Mouse (Mus musculus): ENCODE results near the gene Asap2. TPM values are rescaled to one million over a fixed set of nuclear protein-coding genes. Genes with fewer than 3 reads are reported as not detected.

Gene Asap2
- polyA plus RNA-seq, 1 experiment = 5.6 TPM

- peaks cover 95% of the 10 kb centered on the region for H3K79me2 ChIP-seq (ENCODE audit: control insufficient read depth, insufficient read depth)
- no peak overlapping the region for H3K4me3 ChIP-seq (ENCODE audit: insufficient read depth, poor library complexity, severe bottlenecking)
- no peaks in the 10 kb centered on the region for H3K27me3 ChIP-seq (ENCODE audit: control insufficient read depth, insufficient read depth, insufficient read length)
- H3K36me3 ChIP-seq (ENCODE audit: control insufficient read depth, insufficient read depth) = no peaks in the 10 kb centered on the region
- no peak for TF ChIP-seq CTCF (IDR thresholded peaks at IDR 0.05; ENCODE audit: control insufficient read depth, insufficient read depth, insufficient read length)
- no peak for TF ChIP-seq MAX (IDR thresholded peaks at IDR 0.05)
- TF ChIP-seq CEBPB (IDR thresholded peaks at IDR 0.05; ENCODE audit: low read depth) = no peak
- TF ChIP-seq MYOG (IDR thresholded peaks at IDR 0.05; ENCODE audit: control insufficient read depth, extremely low read depth, insufficient read length) = no peak
- TF ChIP-seq USF1 (IDR thresholded peaks at IDR 0.05; ENCODE audit: low read depth) = no peak
- TF ChIP-seq MYOD1 (IDR thresholded peaks at IDR 0.05; ENCODE audit: control insufficient read depth, insufficient read length, low read depth) = no peak
- TF ChIP-seq FOSL1 (IDR thresholded peaks at IDR 0.05; ENCODE audit: insufficient read depth, low read length, poor library complexity, severe bottlenecking) = no peak
- no peak overlapping the region for H3ac ChIP-seq (ENCODE audit: control insufficient read depth, insufficient read length, low read depth)
- peaks cover 39% of the 10 kb centered on the region for H3K79me3 ChIP-seq (ENCODE audit: low read depth)
Observed at GRCm38 (mm10) chr12:21125675-21126470, 135.6 kb downstream of the Asap2 start.

GRCm38 (mm10) chr12:21126516-21126915, 136.3 kb downstream of the Asap2 start:
- no peaks in the 10 kb centered on the region for H3K36me3 ChIP-seq (ENCODE audit: control insufficient read depth, insufficient read depth)
- TF ChIP-seq MAX (IDR thresholded peaks at IDR 0.05) (no peak), MYOG (IDR thresholded peaks at IDR 0.05; ENCODE audit: control insufficient read depth, extremely low read depth, insufficient read length) (no peak), CEBPB (IDR thresholded peaks at IDR 0.05; ENCODE audit: low read depth) (no peak), CTCF (IDR thresholded peaks at IDR 0.05; ENCODE audit: control insufficient read depth, insufficient read depth, insufficient read length) (no peak), MYOD1 (IDR thresholded peaks at IDR 0.05; ENCODE audit: control insufficient read depth, insufficient read length, low read depth) (no peak), FOSL1 (IDR thresholded peaks at IDR 0.05; ENCODE audit: insufficient read depth, low read length, poor library complexity, severe bottlenecking) (no peak)
- peaks cover 95% of the 10 kb centered on the region for H3K79me2 ChIP-seq (ENCODE audit: control insufficient read depth, insufficient read depth)

GRCm38 (mm10) chr12:21128930-21129869, 138.9 kb downstream of the Asap2 start:
- no peak for TF ChIP-seq USF1 (IDR thresholded peaks at IDR 0.05; ENCODE audit: low read depth)
- no peak for TF ChIP-seq CEBPB (IDR thresholded peaks at IDR 0.05; ENCODE audit: low read depth)
- TF ChIP-seq CTCF (IDR thresholded peaks at IDR 0.05; ENCODE audit: control insufficient read depth, insufficient read depth, insufficient read length) = no peak
- TF ChIP-seq FOSL1 (IDR thresholded peaks at IDR 0.05; ENCODE audit: insufficient read depth, low read length, poor library complexity, severe bottlenecking) = no peak
- no peak for TF ChIP-seq MYOG (IDR thresholded peaks at IDR 0.05; ENCODE audit: control insufficient read depth, extremely low read depth, insufficient read length)
- no peak for TF ChIP-seq MYOD1 (IDR thresholded peaks at IDR 0.05; ENCODE audit: control insufficient read depth, insufficient read length, low read depth)
- no peak for TF ChIP-seq MAX (IDR thresholded peaks at IDR 0.05)
- H3K79me3 ChIP-seq (ENCODE audit: low read depth) = peaks cover 25% of the 10 kb centered on the region

More at GRCm38 (mm10) chr12:21126516-21126915, 136.3 kb downstream of the Asap2 start:
- no peak overlapping the region for H3ac ChIP-seq (ENCODE audit: control insufficient read depth, insufficient read length, low read depth)
- no peaks in the 10 kb centered on the region for H3K27me3 ChIP-seq (ENCODE audit: control insufficient read depth, insufficient read depth, insufficient read length)
- no peak overlapping the region for H3K4me3 ChIP-seq (ENCODE audit: insufficient read depth, poor library complexity, severe bottlenecking)
- H3K79me3 ChIP-seq (ENCODE audit: low read depth) = peaks cover 37% of the 10 kb centered on the region

GRCm38 (mm10) chr12:21130274-21130823, 140.1 kb downstream of the Asap2 start:
- H3K4me3 ChIP-seq (ENCODE audit: insufficient read depth, poor library complexity, severe bottlenecking) = no peak overlapping the region
- H3K79me2 ChIP-seq (ENCODE audit: control insufficient read depth, insufficient read depth) = peaks cover 90% of the 10 kb centered on the region
- H3K27me3 ChIP-seq (ENCODE audit: control insufficient read depth, insufficient read depth, insufficient read length) = no peaks in the 10 kb centered on the region
- peaks cover 25% of the 10 kb centered on the region for H3K79me3 ChIP-seq (ENCODE audit: low read depth)
- H3ac ChIP-seq (ENCODE audit: control insufficient read depth, insufficient read length, low read depth) = no peak overlapping the region
- H3K36me3 ChIP-seq (ENCODE audit: control insufficient read depth, insufficient read depth) = no peaks in the 10 kb centered on the region
- TF ChIP-seq CTCF (IDR thresholded peaks at IDR 0.05; ENCODE audit: control insufficient read depth, insufficient read depth, insufficient read length) = no peak

More at GRCm38 (mm10) chr12:21128930-21129869, 138.9 kb downstream of the Asap2 start:
- H3K79me2 ChIP-seq (ENCODE audit: control insufficient read depth, insufficient read depth) = peaks cover 87% of the 10 kb centered on the region
- H3ac ChIP-seq (ENCODE audit: control insufficient read depth, insufficient read length, low read depth) = no peak overlapping the region
- H3K27me3 ChIP-seq (ENCODE audit: control insufficient read depth, insufficient read depth, insufficient read length) = no peaks in the 10 kb centered on the region
- no peak overlapping the region for H3K4me3 ChIP-seq (ENCODE audit: insufficient read depth, poor library complexity, severe bottlenecking)
- H3K36me3 ChIP-seq (ENCODE audit: control insufficient read depth, insufficient read depth) = no peaks in the 10 kb centered on the region

GRCm38 (mm10) chr12:21132537-21132936, 142.3 kb downstream of the Asap2 start:
- Histone ChIP-seq H3K4me3 (ENCODE audit: insufficient read depth, poor library complexity, severe bottlenecking) (no peak overlapping the region), H3K36me3 (ENCODE audit: control insufficient read depth, insufficient read depth) (no peaks in the 10 kb centered on the region), H3K27me3 (ENCODE audit: control insufficient read depth, insufficient read depth, insufficient read length) (no peaks in the 10 kb centered on the region), H3ac (ENCODE audit: control insufficient read depth, insufficient read length, low read depth) (no peak overlapping the region), H3K79me3 (ENCODE audit: low read depth) (peaks cover 25% of the 10 kb centered on the region), H3K79me2 (ENCODE audit: control insufficient read depth, insufficient read depth) (peaks cover 86% of the 10 kb centered on the region)
- TF ChIP-seq MAX (IDR thresholded peaks at IDR 0.05) (no peak), FOSL1 (IDR thresholded peaks at IDR 0.05; ENCODE audit: insufficient read depth, low read length, poor library complexity, severe bottlenecking) (no peak), CTCF (IDR thresholded peaks at IDR 0.05; ENCODE audit: control insufficient read depth, insufficient read depth, insufficient read length) (no peak), MYOG (IDR thresholded peaks at IDR 0.05; ENCODE audit: control insufficient read depth, extremely low read depth, insufficient read length) (no peak)

All from C2C12 (cell line).